Mouse (Mus musculus) left cerebral cortex, adult 11 months (tissue): ENCODE measurements around the gene Sectm1a.
"Not testable (repeated sequence)": the region's sequence is repeated elsewhere in the genome, so short reads cannot be mapped to it uniquely, and the experiment has no call there.

Source experiments
- DNase-seq: peaks from one replicate; pipeline ENCODE4 v3.0.0; 2022; ENCODE audit warnings: low spot score

Gene Sectm1a

DNA sequence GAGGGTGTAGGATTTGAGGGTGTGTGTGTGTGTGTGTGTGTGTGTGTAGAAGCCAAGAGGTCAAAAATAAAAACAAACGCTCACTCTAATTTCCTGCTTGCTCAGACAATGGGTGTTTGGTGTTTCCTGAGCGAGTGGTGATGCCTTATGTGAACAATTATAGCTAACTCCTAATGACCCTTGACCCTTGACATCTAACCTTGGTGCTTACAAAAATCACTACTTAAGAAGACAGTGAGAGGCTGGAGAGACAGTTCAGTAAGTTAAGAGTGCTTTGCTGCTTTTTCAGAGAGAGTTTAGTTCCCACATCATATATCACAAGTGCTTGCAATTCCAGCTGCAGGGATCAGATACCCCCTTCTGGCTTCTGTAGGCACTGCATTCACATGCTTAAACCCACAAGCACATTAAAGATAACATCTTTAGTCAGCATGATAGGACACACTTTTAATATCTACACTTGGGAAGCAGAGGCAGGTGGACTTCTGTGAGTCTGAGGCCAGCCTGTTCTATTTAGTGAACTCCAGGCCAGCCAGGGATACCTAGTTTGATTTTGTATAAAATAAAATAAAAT is 33.1 kb downstream of the Sectm1a start:
- no peak for DNase-seq

DNA sequence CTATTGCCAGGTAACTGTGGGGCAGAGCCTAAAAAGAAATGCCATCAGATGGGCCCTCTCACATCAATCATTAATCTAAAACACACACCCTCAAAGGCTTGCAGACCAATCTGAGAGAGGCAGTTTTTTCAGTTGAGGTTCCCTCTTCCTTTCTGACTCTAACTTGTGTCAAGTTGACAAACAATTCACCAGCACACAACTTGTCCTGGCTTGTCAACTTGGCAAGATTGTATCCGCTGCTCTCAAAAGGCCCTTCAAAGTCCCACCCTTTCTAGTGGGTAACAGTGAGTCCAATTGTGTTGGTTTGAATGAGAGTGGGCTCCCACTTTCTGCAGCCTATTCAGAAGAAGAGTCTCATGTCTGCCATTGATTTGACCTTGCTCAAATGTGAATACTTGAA is 35.7 kb downstream of the Sectm1a start:
- no peak for DNase-seq

DNA sequence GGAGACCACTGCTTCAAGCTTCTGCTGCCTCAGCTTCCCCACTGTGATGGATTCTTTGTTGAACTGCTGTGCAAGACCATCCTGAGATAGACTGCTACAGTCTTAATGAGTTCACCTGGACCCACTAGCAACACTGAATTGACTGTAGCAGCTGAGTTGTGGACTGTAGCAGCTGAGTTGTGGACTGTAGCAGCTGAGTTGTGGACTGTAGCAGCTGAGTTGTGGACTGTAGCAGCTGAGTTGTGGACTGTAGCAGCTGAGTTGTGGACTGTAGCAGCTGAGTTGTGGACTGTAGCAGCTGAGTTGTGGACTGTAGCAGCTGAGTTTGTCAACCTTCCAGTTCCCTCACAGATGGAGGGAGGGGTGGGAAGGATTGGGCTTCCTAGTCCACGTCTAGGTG is 38.0 kb downstream of the Sectm1a start:
- DNase-seq = not testable (repeated sequence)

DNA sequence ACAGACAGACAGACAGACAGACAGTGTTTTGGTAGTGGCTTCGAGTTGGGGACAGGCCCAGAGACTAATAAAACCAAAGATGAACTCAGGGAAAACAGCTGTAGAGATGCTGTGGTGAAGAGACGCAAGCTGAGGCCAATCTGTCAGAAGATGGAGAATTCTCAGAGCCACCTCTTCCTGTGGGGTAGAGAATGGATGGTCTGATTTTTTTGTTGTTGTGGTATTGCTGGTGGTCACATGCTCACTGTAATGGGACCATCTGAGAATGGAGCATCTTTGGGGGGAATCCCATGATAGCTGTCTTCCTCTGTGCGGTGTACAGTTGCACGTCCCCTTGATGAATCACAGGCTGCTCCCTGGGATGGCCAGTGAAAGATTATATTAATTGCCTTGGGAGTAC is 38.5 kb downstream of the Sectm1a start:
- no peak for DNase-seq

DNA sequence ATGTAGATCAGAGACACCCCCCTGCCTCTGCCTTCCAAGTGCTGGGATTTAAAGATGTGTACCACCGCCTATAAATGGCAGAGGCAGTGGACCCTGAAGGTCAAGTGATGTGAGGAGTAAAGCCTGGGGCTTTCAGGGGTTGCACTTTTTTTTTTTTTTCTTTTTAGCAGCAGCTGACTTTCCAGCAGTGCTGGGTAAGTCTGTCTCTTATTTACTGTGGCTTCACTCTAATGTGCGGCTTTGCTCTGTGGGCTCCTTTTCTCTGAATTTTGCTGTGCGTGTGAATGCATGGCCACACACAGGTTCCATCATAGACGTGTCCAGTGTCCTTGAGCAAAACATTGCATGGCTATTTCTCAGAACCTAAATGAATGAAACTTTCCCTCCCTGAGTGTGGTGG is 39.4 kb downstream of the Sectm1a start:
- DNase-seq = no peak

GRCm38 (mm10) chr11:121041212-121041611 is 39.8 kb downstream of the Sectm1a start:
- DNase-seq = peak; percentile 68

- DNase-seq = no peak
These were observed 41.7 kb downstream of the Sectm1a start, which contains the start of gene Cd7 for GRCm38 (mm10) chr11:121039302-121039701. TSS of gene Cd7 (minus strand) at chr11:121039418.

DNA sequence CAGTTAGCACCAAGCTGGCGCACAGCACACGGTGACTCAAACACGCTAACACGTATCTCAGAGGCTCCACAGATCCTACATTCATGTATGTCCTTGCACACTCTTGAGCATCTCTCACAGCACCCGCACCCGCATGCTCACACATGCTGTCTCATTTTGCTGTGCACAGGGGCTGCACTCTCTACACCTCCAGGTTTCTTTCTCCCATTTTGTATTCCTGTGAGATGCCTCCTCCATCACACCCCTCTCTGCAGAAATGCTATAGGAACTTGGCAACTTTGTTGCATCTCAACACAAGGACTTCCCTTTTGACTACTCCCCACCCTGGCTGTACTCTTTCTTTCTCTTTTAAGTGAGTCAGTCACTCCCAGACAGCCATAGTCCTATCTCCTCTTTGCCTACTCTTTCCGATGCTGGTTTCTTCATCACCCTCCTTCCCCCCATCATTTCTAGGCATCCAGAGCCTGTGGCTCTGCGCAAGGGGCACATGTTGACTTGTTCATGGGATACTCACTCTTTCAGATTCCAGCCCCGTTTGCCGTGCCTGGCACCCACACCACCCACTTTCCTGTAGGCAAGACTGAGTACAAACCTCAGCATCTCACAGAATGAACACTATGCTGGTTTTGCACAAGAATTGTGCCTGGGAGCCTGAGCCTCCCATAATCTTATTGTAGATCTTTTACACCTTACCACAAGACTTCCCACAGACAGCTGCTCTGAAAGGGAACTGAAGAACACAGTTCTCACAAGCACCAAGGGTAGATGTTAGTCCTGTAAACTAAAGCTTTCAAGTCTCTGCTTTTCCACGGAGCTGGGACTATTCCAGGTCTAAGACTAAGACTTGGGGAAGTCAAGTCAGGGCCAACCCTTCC is 42.4 kb downstream of the Sectm1a start:
- DNase-seq = no peak

DNA sequence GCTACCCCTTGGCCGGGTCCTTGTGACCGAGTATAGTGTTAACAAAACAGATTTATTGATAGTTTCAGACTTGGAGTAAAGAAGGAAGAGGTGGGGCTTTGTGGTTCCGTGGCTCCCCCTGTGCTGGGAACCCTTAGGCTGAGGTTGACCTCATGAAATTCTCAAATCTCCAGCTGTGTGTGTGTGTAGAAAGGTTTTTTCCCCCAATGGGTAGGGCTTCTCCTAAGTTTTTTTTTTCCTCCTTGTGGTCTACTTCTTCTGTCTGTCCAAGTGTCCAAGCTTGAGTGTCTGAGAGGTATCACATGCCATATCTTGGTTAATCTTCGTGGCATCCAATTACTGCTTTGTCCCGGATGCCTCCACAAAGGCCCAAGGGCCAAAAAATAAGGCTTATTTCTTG is 47.9 kb downstream of the Sectm1a start:
- no peak for DNase-seq

- DNase-seq = no peak
These were observed 53.8 kb downstream of the Sectm1a start for GRCm38 (mm10) chr11:121027259-121027658.

- no peak for DNase-seq
These were observed 56.9 kb downstream of the Sectm1a start for GRCm38 (mm10) chr11:121024163-121024562.

DNA sequence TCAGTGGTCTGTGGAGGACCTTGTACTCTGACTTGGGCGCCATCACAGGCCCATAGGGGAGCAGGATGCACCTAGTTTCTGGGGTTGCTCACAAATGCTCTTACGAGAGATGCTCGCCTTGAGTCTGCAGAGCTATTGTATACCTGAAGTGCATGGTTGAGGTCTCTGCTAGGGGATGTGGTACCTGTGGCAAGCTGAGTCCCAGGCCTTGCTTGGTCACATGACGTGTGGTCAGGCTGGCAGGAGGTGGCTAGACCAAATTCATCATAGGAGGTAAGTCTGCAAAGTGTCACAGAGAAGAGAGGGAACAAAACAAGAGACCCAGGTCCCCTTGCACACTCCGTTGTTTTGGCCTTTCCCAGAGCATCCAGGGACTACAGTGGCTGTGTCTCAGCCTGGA is 61.5 kb downstream of the Sectm1a start:
- no peak for DNase-seq

DNA sequence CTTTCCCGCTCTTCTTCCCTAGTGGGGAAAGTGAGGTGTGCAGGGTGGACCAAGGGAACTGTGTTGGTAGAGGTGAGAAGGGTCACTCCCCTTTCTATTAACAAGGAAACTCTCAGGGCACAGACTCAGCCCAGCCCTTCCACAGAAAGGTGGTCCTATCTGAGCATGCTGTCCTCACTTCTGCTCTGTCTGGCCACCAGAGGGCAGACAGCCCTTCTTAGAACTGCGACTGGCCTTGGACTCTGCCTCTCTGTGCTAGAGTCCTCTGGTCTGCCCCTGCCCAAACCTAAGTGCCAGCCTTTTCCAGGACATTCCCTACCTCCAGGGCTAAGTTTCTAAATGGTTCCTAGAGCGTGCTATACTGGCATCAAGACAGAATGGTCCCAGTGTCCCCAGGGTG is 63.3 kb downstream of the Sectm1a start:
- peak; percentile 38 for DNase-seq
